Mouse (Mus musculus) liver, postnatal 0 days (tissue): Measurements from ENCODE around the gene H1fx. TPM values are rescaled to one million over a fixed set of nuclear protein-coding genes. Genes with fewer than 3 reads are reported as not detected.

Source experiments
- ATAC-seq: fragments of 200-750 bp; cut with Nextera tagmentation; 2 replicates; pipeline ENCODE4 v1.8.0; 2017; ENCODE audit warnings: mild to moderate bottlenecking, moderate library complexity
- DNase-seq: peaks from one replicate; pipeline ENCODE4 v3.0.0-alpha.2; 2016
- H3K27ac ChIP-seq: fragments of 300-500 bp; sonication (generic); 2 replicates; pipeline ENCODE4 v1.5.1; 2014; ENCODE audit warnings: antibody characterized with exemption, moderate library complexity, mild to moderate bottlenecking, low read depth
- H3K27me3 ChIP-seq: fragments of 300-500 bp; sonication (generic); 2 replicates; pipeline ENCODE4 v1.6.1; 2014; ENCODE audit warnings: low read length, control low read depth, mixed read lengths; ENCODE audit not compliant: insufficient read depth
- H3K36me3 ChIP-seq: fragments of 300-500 bp; sonication (generic); replicated peaks from 2 replicates; pipeline ENCODE4 v1.6.1; 2014; ENCODE audit warnings: mild to moderate bottlenecking, control low read depth, low read length, moderate library complexity, mixed read lengths; ENCODE audit not compliant: insufficient read depth
- H3K4me1 ChIP-seq: fragments of 300-500 bp; sonication (generic); 2 replicates; pipeline ENCODE4 v1.6.1; 2014; ENCODE audit warnings: antibody characterized with exemption, mild to moderate bottlenecking, control low read depth; ENCODE audit not compliant: insufficient read depth
- H3K4me2 ChIP-seq: fragments of 300-500 bp; sonication (generic); 2 replicates; pipeline ENCODE4 v1.6.1; 2014; ENCODE audit warnings: low read depth, mild to moderate bottlenecking, low read length, moderate library complexity, mixed read lengths
- H3K4me3 ChIP-seq: fragments of 300-500 bp; sonication (generic); 2 replicates; pipeline ENCODE4 v1.5.1; 2014; ENCODE audit warnings: low read depth, low read length
- H3K9ac ChIP-seq: fragments of 300-500 bp; sonication (generic); replicated peaks from 2 replicates; pipeline ENCODE4 v1.6.1; 2014; ENCODE audit warnings: mild to moderate bottlenecking, moderate library complexity
- H3K9me3 ChIP-seq: fragments of 300-500 bp; sonication (generic); 2 replicates; pipeline ENCODE4 v1.6.1; 2016; ENCODE audit warnings: mild to moderate bottlenecking, control low read depth, low read length, mixed read lengths
- CTCF ChIP-seq: sonication (generic); IDR thresholded peaks from 2 replicates; pipeline ENCODE4 v1.5.1; 2016; ENCODE audit warnings: antibody characterized with exemption, low read depth
- EP300 ChIP-seq: IDR thresholded peaks from 2 replicates; pipeline ENCODE4 v1.6.1; 2016; ENCODE audit warnings: antibody characterized with exemption, low read depth, mild to moderate bottlenecking
- whole genome bisulfite sequencing: fragments of 180-500 bp; shearing (Covaris S2); extraction: QIAGEN DNeasy Blood & Tissue Kit; methylation state at CpG from one replicate; pipeline ENCODE4 v1.1.7; 2014; ENCODE audit not compliant: insufficient replicate concordance; 5-methylcytosine and 5-hydroxymethylcytosine counted together
- polyA plus RNA-seq: library from polyadenylated mRNA; unstranded; fragments of >200 nt; fragmentation: Nextera tagmentation; extraction: Ambion mirVana; gene quantifications from 2 replicates; pipeline ENCODE4 v1.2.1, GENCODE M21; 2015

Gene H1fx
- polyA plus RNA-seq: 2.0 and 2.5 TPM in 2 replicates

DNA sequence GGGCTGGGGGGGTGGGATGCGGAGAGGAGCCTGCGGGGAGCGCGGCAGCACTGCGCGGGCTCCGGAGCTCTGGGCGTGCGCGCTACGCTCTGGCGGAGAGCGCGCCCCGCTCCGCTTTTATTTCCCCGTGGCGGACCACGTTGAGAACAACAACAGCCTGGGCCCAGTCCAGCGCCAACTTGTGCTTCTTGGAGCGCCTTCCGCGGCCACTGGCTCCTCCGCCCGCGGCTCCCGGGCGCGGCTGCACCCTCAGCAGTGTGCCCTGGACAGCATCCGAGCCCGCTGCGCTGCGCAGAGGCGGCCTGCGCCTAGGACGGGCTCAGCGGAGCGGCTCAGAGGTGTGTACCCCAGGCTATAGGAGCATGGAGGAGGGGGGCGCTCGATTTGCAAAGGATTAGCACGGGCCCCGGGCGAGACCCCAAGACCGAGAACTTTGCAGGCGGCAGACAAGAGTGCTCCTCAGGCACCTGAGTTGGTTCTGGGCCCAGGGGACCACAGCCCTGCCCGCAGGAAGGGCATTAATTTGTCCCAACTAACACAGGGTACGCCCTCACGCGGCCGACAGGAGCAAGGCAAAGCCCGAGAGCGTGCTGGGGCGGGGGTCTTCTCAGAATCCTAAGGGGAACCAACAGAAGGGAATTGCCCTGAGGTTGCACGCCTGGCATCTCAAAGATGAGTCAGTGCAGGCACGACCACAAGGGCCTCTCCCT is at the start of gene H1fx:
Gene H1fx (minus strand): TSS at position 91 of the 710 bp plus-strand sequence.
- Histone ChIP-seq H3K27ac (no peak within 1 kb of the TSS), H3K9ac (peak within 1 kb of the TSS; percentile 51), H3K4me1 (peaks cover 14% of the 10 kb centered on the region; the same call in 1 of the 2 replicates), H3K36me3 (no peaks in the 10 kb centered on the region), H3K4me3 (peak within 1 kb of the TSS; percentile 60), H3K4me2 (peak within 1 kb of the TSS; percentile 88), H3K27me3 (peaks cover 32% of the 10 kb centered on the region), H3K9me3 (no peaks in the 10 kb centered on the region)
- TF ChIP-seq CTCF (peak; percentile 18; the same call in 1 of the 2 replicates), EP300 (no peak)
- peak; percentile 62 for ATAC-seq
- peak; percentile 65 for DNase-seq
- WGBS: under 1% methylated on average over 51 of the region's 55 CpGs

DNA sequence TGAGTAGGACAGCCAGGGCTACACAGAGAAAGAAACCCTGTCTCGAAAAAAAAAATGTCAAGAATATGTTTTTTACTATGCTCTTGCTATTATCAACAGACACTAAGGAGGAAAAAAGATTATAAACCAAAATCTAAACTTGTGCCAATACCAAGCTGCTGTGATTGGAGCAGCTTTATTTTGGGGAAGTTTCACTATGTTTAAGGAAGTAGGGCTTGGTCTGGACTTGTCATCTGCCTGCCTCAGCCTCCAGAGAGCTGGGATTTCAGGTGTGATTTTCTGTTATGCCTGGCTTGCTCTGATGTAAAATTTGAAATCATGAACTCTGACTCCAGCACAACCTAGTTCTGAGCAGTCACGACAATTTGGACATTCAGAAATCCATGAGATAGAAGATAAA is 49.0 kb upstream of the H1fx start:
- Histone ChIP-seq H3K27ac (no peak overlapping the region), H3K4me3 (no peak overlapping the region), H3K9me3 (no peaks in the 10 kb centered on the region), H3K9ac (no peak overlapping the region), H3K36me3 (peaks cover 14% of the 10 kb centered on the region), H3K27me3 (no peaks in the 10 kb centered on the region), H3K4me1 (peaks cover 13% of the 10 kb centered on the region), H3K4me2 (no peak overlapping the region)
- ATAC-seq (no peak), DNase-seq (no peak)
- 79% methylated on average over 2 of the region's 2 CpGs for WGBS
- TF ChIP-seq CTCF: no peak

DNA sequence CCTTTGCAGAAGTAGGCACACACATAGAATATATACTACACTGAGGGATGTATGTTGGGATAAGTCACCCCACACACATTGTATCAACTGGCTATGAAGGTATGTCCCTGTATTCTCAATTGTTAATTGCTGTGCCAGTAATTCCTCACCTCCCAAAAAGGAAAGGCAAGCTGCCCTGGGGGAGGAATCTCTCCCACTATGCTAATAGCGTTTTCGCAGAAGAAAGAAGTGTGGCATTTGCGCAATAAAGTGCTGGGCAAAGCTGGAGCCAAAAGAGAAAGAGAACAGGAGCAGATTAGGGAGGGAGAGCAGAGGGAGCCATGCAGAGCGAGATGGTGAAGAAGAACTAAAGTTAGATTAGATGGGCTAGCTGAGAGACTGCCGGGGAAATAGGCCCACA is 46.0 kb upstream of the H1fx start:
- Histone ChIP-seq H3K9me3 (no peaks in the 10 kb centered on the region), H3K9ac (no peak overlapping the region), H3K4me3 (no peak overlapping the region), H3K27ac (0 out of 2 replicates have a peak overlapping the region, but pooled peaks have one; percentile 16), H3K4me1 (peaks cover 13% of the 10 kb centered on the region), H3K4me2 (no peak overlapping the region), H3K36me3 (peaks cover 18% of the 10 kb centered on the region), H3K27me3 (no peaks in the 10 kb centered on the region)
- ATAC-seq (no peak), DNase-seq (no peak)
- WGBS: 52% methylated on average over 5 of the region's 5 CpGs
- no peak for TF ChIP-seq EP300
- no peak for TF ChIP-seq CTCF

DNA sequence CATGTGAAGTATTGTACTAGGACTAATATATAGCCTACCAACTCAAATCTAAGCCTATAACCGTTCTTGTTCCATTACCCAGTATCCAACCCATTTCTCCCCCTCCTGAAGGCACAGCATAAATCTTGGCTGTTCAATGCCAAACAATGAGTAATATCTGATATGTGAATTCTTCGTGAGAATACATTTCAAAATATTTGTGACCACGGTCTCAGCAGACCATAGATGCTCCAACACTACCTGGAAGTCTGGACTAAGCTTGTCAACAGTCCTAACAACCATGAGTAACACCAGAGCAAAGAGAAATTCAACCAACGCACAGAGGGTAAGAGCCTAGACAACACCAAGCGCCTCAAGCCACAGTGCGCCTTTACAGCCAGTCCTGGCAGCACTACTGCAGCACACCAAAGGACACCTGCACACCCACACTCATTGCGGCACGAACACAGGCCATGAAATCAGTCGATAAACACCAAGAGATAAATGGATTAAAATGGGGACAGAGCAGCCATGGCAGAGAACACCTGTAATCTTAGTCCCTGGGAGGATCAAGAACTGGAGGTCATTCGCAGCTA is 42.0 kb upstream of the H1fx start:
- H3K9me3 ChIP-seq: no peaks in the 10 kb centered on the region
- peaks cover 12% of the 10 kb centered on the region for H3K4me1 ChIP-seq
- H3K36me3 ChIP-seq: peaks cover 9% of the 10 kb centered on the region
- ATAC-seq (no peak), DNase-seq (no peak)
- H3K4me2 ChIP-seq: no peak overlapping the region
- no peak overlapping the region for H3K4me3 ChIP-seq
- 92% methylated on average over 10 of the region's 10 CpGs for WGBS
- no peak overlapping the region for H3K27ac ChIP-seq
- H3K9ac ChIP-seq: no peak overlapping the region
- TF ChIP-seq EP300: no peak
- no peak for TF ChIP-seq CTCF
- no peaks in the 10 kb centered on the region for H3K27me3 ChIP-seq

DNA sequence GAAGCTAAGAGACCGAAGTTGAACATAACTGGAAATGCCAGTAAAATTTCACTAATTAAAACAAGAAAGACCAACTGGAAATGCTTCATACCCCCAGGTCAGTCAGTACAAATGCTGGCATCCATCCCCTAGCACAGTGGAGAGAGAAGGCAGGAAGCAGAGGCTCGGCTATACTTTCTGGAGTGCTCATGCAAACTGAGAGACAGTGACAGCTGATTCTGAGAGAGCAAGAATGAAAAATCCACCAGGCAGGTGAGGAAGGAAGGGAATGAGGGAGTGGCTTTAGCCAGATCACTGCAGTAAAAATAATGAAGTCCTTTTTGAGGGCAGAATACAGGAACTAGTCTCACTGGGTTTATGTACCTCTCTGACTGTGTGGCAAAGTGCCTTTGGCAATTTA is 37.7 kb upstream of the H1fx start:
- Histone ChIP-seq H3K4me2 (no peak overlapping the region), H3K27me3 (no peaks in the 10 kb centered on the region), H3K4me3 (no peak overlapping the region), H3K4me1 (peaks cover 10% of the 10 kb centered on the region; the same call in 1 of the 2 replicates), H3K27ac (no peak overlapping the region), H3K9ac (no peak overlapping the region), H3K9me3 (no peaks in the 10 kb centered on the region), H3K36me3 (peaks cover 15% of the 10 kb centered on the region)
- no peak for TF ChIP-seq EP300
- no peak for TF ChIP-seq CTCF
- ATAC-seq (no peak), DNase-seq (no peak)
- WGBS: 73% methylated on average over 2 of the region's 2 CpGs

DNA sequence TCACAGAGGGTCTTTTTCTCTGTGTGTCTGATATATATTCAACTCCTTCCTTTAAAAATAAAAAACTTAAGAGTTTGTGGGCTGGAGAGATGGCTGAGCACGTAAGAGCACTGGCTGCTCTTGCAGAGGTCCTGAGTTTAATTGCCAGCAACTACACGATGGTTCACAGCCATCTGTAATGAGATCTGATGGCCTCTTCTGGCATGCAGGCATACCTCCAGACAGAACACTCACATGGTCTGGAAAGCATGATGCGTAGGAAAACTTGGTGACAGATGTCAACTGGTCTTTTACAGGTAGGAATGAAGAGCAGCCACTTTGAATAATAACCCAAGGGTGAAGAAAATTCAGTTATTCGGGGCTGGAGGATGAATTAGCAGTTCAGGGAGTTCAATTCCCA is 36.4 kb upstream of the H1fx start:
- Histone ChIP-seq H3K9ac (no peak overlapping the region), H3K4me1 (peaks cover 10% of the 10 kb centered on the region; the same call in 1 of the 2 replicates), H3K9me3 (no peaks in the 10 kb centered on the region), H3K27me3 (no peaks in the 10 kb centered on the region), H3K4me3 (no peak overlapping the region), H3K4me2 (no peak overlapping the region), H3K27ac (no peak overlapping the region), H3K36me3 (peaks cover 19% of the 10 kb centered on the region)
- DNase-seq: no peak
- no peak for ATAC-seq
- no peak for TF ChIP-seq EP300
- no peak for TF ChIP-seq CTCF
- WGBS: 77% methylated on average over 4 of the region's 4 CpGs
